Mouse (Mus musculus) MEL (cell line): Measurements from ENCODE around the gene Dhx30. TPM values are rescaled to one million over a fixed set of nuclear protein-coding genes. Genes with fewer than 3 reads are reported as not detected.

Experiments used
- DNase-seq: peaks from one replicate; pipeline ENCODE4 v3.0.0; 2011; ENCODE audit warnings: low read depth, low spot score
- H3K27ac ChIP-seq: 2 replicates; pipeline ENCODE4 v1.5.1; 2012; ENCODE audit warnings: low read depth, mild to moderate bottlenecking, control low read depth, low read length, moderate library complexity; ENCODE audit not compliant: control insufficient read depth
- H3K27me3 ChIP-seq, 2 experiments: fragments of 150-350 bp in 1 of 2; sonication (generic) in 1 of 2; 2 replicates each; pipeline ENCODE4 v1.6.1; 2012; ENCODE audit warnings: low read length in 2 of 2, mild to moderate bottlenecking in 2 of 2, improper control_type of control experiment in 1 of 2, moderate library complexity in 1 of 2; ENCODE audit not compliant: insufficient read depth in 2 of 2, control insufficient read depth in 1 of 2
- H3K36me3 ChIP-seq, 2 experiments: 2 replicates each; pipeline ENCODE4 v1.6.1; 2012 to 2014; ENCODE audit warnings: low read length in 2 of 2, improper control_type of control experiment in 1 of 2, inconsistent platforms in 1 of 2, mild to moderate bottlenecking in 1 of 2; ENCODE audit not compliant: insufficient read depth in 2 of 2, control insufficient read depth in 1 of 2
- H3K4me1 ChIP-seq, 2 experiments: fragments of 150-350 bp in 1 of 2; sonication (generic) in 1 of 2; 2 replicates each; pipeline ENCODE4 v1.6.1; 2012; ENCODE audit warnings: low read length in 2 of 2, improper control_type of control experiment in 1 of 2, mild to moderate bottlenecking in 1 of 2; ENCODE audit not compliant: insufficient read depth in 2 of 2, control insufficient read depth in 1 of 2
- H3K4me3 ChIP-seq, 2 experiments: fragments of 150-350 bp in 1 of 2; sonication (generic) in 1 of 2; 2 replicates each; pipeline ENCODE4 v1.5.1; 2012; ENCODE audit warnings: low read depth in 2 of 2, low read length in 2 of 2, mild to moderate bottlenecking in 2 of 2, moderate library complexity in 2 of 2, control low read depth in 1 of 2, improper control_type of control experiment in 1 of 2; ENCODE audit not compliant: control insufficient read depth in 1 of 2, insufficient read depth in 1 of 2
- H3K79me2 ChIP-seq: 2 replicates; pipeline ENCODE4 v1.6.1; 2012; ENCODE audit warnings: mild to moderate bottlenecking, low read length, moderate library complexity; ENCODE audit not compliant: control insufficient read depth, poor library complexity, insufficient read depth
- H3K9ac ChIP-seq: 2 replicates; pipeline ENCODE4 v1.6.1; 2012; ENCODE audit warnings: low read depth, mild to moderate bottlenecking, control low read depth, low read length, moderate library complexity; ENCODE audit not compliant: control insufficient read depth, poor library complexity, severe bottlenecking
- H3K9me3 ChIP-seq: fragments of 150-350 bp; sonication (generic); replicated peaks from 2 replicates; pipeline ENCODE4 v1.6.1; 2012; ENCODE audit warnings: mild to moderate bottlenecking, low read length, improper control_type of control experiment, moderate library complexity; ENCODE audit not compliant: insufficient read depth
- BHLHE40 ChIP-seq: IDR thresholded peaks from 2 replicates; pipeline ENCODE4 v1.6.1; 2012; ENCODE audit warnings: low read depth, mild to moderate bottlenecking, inconsistent platforms, low read length, improper control_type of control experiment, borderline replicate concordance
- CHD2 ChIP-seq: IDR thresholded peaks from 2 replicates; pipeline ENCODE4 v1.6.1; 2011; ENCODE audit warnings: low read length, improper control_type of control experiment
- E2F4 ChIP-seq: IDR thresholded peaks from 2 replicates; pipeline ENCODE4 v1.6.1; 2011; ENCODE audit warnings: low read depth, low read length, improper control_type of control experiment, borderline replicate concordance
- ETS1 ChIP-seq: IDR thresholded peaks from 2 replicates; pipeline ENCODE4 v1.6.1; 2012; ENCODE audit warnings: low read depth, mild to moderate bottlenecking, inconsistent platforms, low read length, improper control_type of control experiment, moderate library complexity
- GATA1 ChIP-seq: IDR thresholded peaks from 2 replicates; pipeline ENCODE4 v1.6.1; 2011; ENCODE audit warnings: low read depth, low read length, improper control_type of control experiment
- HCFC1 ChIP-seq: IDR thresholded peaks from 2 replicates; pipeline ENCODE4 v1.6.1; 2012; ENCODE audit warnings: low read depth, mild to moderate bottlenecking, inconsistent platforms, low read length, improper control_type of control experiment, moderate library complexity
- MAFK ChIP-seq: IDR thresholded peaks from 2 replicates; pipeline ENCODE4 v1.6.1; 2011; ENCODE audit warnings: low read depth, mild to moderate bottlenecking, low read length, improper control_type of control experiment, borderline replicate concordance
- MYB ChIP-seq: IDR thresholded peaks from 2 replicates; pipeline ENCODE4 v1.6.1; 2011; ENCODE audit warnings: mild to moderate bottlenecking, low read depth, low read length, improper control_type of control experiment
- MYC ChIP-seq: IDR thresholded peaks from 2 replicates; pipeline ENCODE4 v1.6.1; 2011; ENCODE audit warnings: low read depth, mild to moderate bottlenecking, low read length, improper control_type of control experiment, moderate library complexity
- NRF1 ChIP-seq: IDR thresholded peaks from 2 replicates; pipeline ENCODE4 v1.6.1; 2014; ENCODE audit warnings: low read depth, mild to moderate bottlenecking, inconsistent platforms, low read length, improper control_type of control experiment, moderate library complexity; ENCODE audit not compliant: poor library complexity, insufficient read depth, severe bottlenecking
- POLR2A ChIP-seq, 2 experiments: IDR thresholded peaks; 2 replicates each; pipeline ENCODE4 v1.6.1; 2011 to 2012; ENCODE audit warnings: low read length in 2 of 2, mild to moderate bottlenecking in 2 of 2, control low read depth in 1 of 2, improper control_type of control experiment in 1 of 2, low read depth in 1 of 2, moderate library complexity in 1 of 2; ENCODE audit not compliant: control insufficient read depth in 1 of 2, insufficient read depth in 1 of 2, poor library complexity in 1 of 2
- POLR2AphosphoS5 ChIP-seq: IDR thresholded peaks from 2 replicates; pipeline ENCODE4 v1.6.1; 2012; ENCODE audit warnings: low read depth, borderline replicate concordance, mild to moderate bottlenecking, inconsistent platforms, low read length, moderate library complexity, mixed read lengths
- RAD21 ChIP-seq: IDR thresholded peaks from 2 replicates; pipeline ENCODE4 v1.6.1; 2011; ENCODE audit warnings: mild to moderate bottlenecking, low read depth, low read length, improper control_type of control experiment
- SIN3A ChIP-seq: IDR thresholded peaks from 2 replicates; pipeline ENCODE4 v1.6.1; 2012; ENCODE audit warnings: low read length, improper control_type of control experiment, inconsistent platforms
- SMC3 ChIP-seq: IDR thresholded peaks from 2 replicates; pipeline ENCODE4 v1.6.1; 2011; ENCODE audit warnings: low read depth, low read length, improper control_type of control experiment
- TAL1 ChIP-seq: IDR thresholded peaks from 2 replicates; pipeline ENCODE4 v1.6.1; 2012; ENCODE audit warnings: mild to moderate bottlenecking, inconsistent platforms, low read length, moderate library complexity, mixed read lengths
- USF2 ChIP-seq, 2 experiments: IDR thresholded peaks; 2 replicates each; pipeline ENCODE4 v1.6.1; 2011 to 2012; ENCODE audit warnings: improper control_type of control experiment in 2 of 2, low read length in 2 of 2, borderline replicate concordance in 1 of 2, inconsistent platforms in 1 of 2, low read depth in 1 of 2, mild to moderate bottlenecking in 1 of 2; ENCODE audit not compliant: insufficient read depth in 1 of 2
- ZC3H11A ChIP-seq: IDR thresholded peaks from 2 replicates; pipeline ENCODE4 v1.6.1; 2012; ENCODE audit warnings: low read depth, mild to moderate bottlenecking, inconsistent platforms, low read length, improper control_type of control experiment
- ZKSCAN1 ChIP-seq: IDR thresholded peaks from 2 replicates; pipeline ENCODE4 v1.6.1; 2012; ENCODE audit warnings: low read depth, mild to moderate bottlenecking, inconsistent platforms, low read length, improper control_type of control experiment, moderate library complexity
- ZMIZ1 ChIP-seq: IDR thresholded peaks from 2 replicates; pipeline ENCODE4 v1.6.1; 2012; ENCODE audit warnings: low read depth, mild to moderate bottlenecking, inconsistent platforms, low read length, improper control_type of control experiment, moderate library complexity
- ZNF384 ChIP-seq: IDR thresholded peaks from 2 replicates; pipeline ENCODE4 v1.6.1; 2012; ENCODE audit warnings: low read depth, mild to moderate bottlenecking, inconsistent platforms, low read length, improper control_type of control experiment
- polyA plus RNA-seq, 2 experiments: library from polyadenylated mRNA; stranded (reverse) in 1 of 2; unstranded in 1 of 2; fragments of >175 nt in 1 of 2; fragments of >200 nt in 1 of 2; gene quantifications; 2 replicates each; pipeline versions ENCODE4 v1.2.1 to v1.2.4; 2012; ENCODE audit warnings: low replicate concordance in 2 of 2, low read depth in 1 of 2; ENCODE audit not compliant: insufficient read length in 2 of 2, insufficient read depth in 1 of 2, missing spikeins in 1 of 2
- total RNA-seq: library from RNA; depleted of rRNA; stranded (reverse); fragments of 300-350 nt; gene quantifications from 2 replicates; pipeline ENCODE4 v1.2.3, GENCODE M21; 2012

Dhx30 gene
- total and polyA plus RNA-seq, 3 experiments: 113 to 126 TPM; not detected in 1

- TF ChIP-seq ZKSCAN1 (no peak), TAL1 (no peak), E2F4 (no peak), MAFK (no peak), USF2 (IDR thresholded peaks at IDR 0.05; ENCODE audit: borderline replicate concordance in 1 of 2, insufficient read depth in 1 of 2, low read depth in 1 of 2, low read length in 2 of 2) (no peak), POLR2AphosphoS5 (no peak), ZC3H11A (no peak), SMC3 (no peak), GATA1 (no peak), BHLHE40 (no peak), MYB (no peak), ZMIZ1 (no peak), SIN3A (no peak), MYC (no peak), POLR2A (IDR thresholded peaks at IDR 0.05; ENCODE audit: control insufficient read depth in 1 of 2, insufficient read depth in 1 of 2, low read depth in 1 of 2, low read length in 2 of 2, poor library complexity in 1 of 2) (no peak), NRF1 (no peak), RAD21 (no peak)
- no peaks in the 10 kb centered on the region; the same call in 1 of the 2 replicates for H3K79me2 ChIP-seq
- no peaks in the 10 kb centered on the region for H3K4me1 ChIP-seq
- no peak overlapping the region for H3K9ac ChIP-seq
- peaks cover 0 to 30% of the 10 kb centered on the region in 2 experiments; a peak in 2 of 4 replicates for H3K36me3 ChIP-seq
- no peak overlapping the region for H3K27ac ChIP-seq
- H3K27me3 ChIP-seq: no peaks in the 10 kb centered on the region
- no peak overlapping the region for H3K4me3 ChIP-seq
- H3K9me3 ChIP-seq: no peaks in the 10 kb centered on the region
- no peak for DNase-seq
Measured at GRCm38 (mm10) chr9:110159036-110159435, 41.4 kb upstream of the Dhx30 start.

GRCm38 (mm10) chr9:110148598-110148997 is 31.0 kb upstream of the Dhx30 start:
- Histone ChIP-seq H3K9me3 (no peaks in the 10 kb centered on the region), H3K27me3 (no peaks in the 10 kb centered on the region), H3K27ac (no peak overlapping the region), H3K36me3 (peaks cover 11 to 39% of the 10 kb centered on the region in 2 experiments), H3K4me3 (no peak overlapping the region), H3K79me2 (peaks cover 4% of the 10 kb centered on the region; the same call in 1 of the 2 replicates), H3K4me1 (no peaks in the 10 kb centered on the region; a peak in 2 of 4 replicates), H3K9ac (no peak overlapping the region)
- peak; percentile 28 for DNase-seq
- TF ChIP-seq SIN3A (no peak), RAD21 (no peak), ETS1 (peak; percentile 47), ZNF384 (no peak), HCFC1 (no peak), MYC (no peak), CHD2 (no peak), GATA1 (0 out of 2 replicates have a peak, but pooled peaks have one; percentile 18)
